Mouse (Mus musculus): ENCODE data around the gene Rbm12. TPM values are rescaled to one million over a fixed set of nuclear protein-coding genes. Genes with fewer than 3 reads are reported as not detected.
A peak's percentile ranks its signal among the peaks of the same experiment; 100 is the strongest.
"Not testable (repeated sequence)": the region's sequence is repeated elsewhere in the genome, so short reads cannot be mapped to it uniquely, and the experiment has no call there.

Gene Rbm12
- total and polyA plus RNA-seq, 2 experiments from 2014 or later, result 19.4 to 31.6 TPM

GRCm38 (mm10) chr2:156143367-156143766 is 31.6 kb upstream of the Rbm12 start:
- Histone ChIP-seq H3K9me3 (ENCODE audit: low read length) (no peaks in the 10 kb centered on the region), H3K4me2 (ENCODE audit: low read depth) (peak overlapping the region; percentile 83), H3K4me3 (ENCODE audit: low read depth, low read length) (peak overlapping the region; percentile 67), H3K4me1 (ENCODE audit: insufficient read depth) (peaks cover 4% of the 10 kb centered on the region; the same call in 1 of the 2 replicates), H3K27ac (ENCODE audit: low read depth, low read length) (peak overlapping the region; percentile 90), H3K27me3 (ENCODE audit: insufficient read depth, low read length) (no peaks in the 10 kb centered on the region), H3K9ac (peak overlapping the region; percentile 83), H3K36me3 (ENCODE audit: insufficient read depth) (peaks cover 27% of the 10 kb centered on the region)
- no peak for ATAC-seq
- TF ChIP-seq CTCF (IDR thresholded peaks at IDR 0.05; ENCODE audit: low read depth), result no peak
- WGBS, result 2% methylated on average over 16 of the region's 16 CpGs
- no peak for DNase-seq

- Histone ChIP-seq H3K27me3 (ENCODE audit: insufficient read depth, low read length) (no peaks in the 10 kb centered on the region), H3K4me3 (ENCODE audit: low read depth, low read length) (peak overlapping the region; percentile 67; the same call in 1 of the 2 replicates), H3K9ac (peak overlapping the region; percentile 83), H3K27ac (ENCODE audit: low read depth, low read length) (no peak overlapping the region), H3K36me3 (ENCODE audit: insufficient read depth) (peaks cover 24% of the 10 kb centered on the region), H3K4me1 (ENCODE audit: insufficient read depth) (peaks cover 4% of the 10 kb centered on the region; the same call in 1 of the 2 replicates), H3K9me3 (ENCODE audit: low read length) (no peaks in the 10 kb centered on the region), H3K4me2 (ENCODE audit: low read depth) (peak overlapping the region; percentile 83)
- no peak for ATAC-seq
- DNase-seq, result no peak
- peak; percentile 25; the same call in 1 of the 2 replicates for TF ChIP-seq CTCF (IDR thresholded peaks at IDR 0.05; ENCODE audit: low read depth)
- 72% methylated on average over 2 of the region's 2 CpGs for WGBS
Measured at GRCm38 (mm10) chr2:156142820-156143219, 31.0 kb upstream of the Rbm12 start.

GRCm38 (mm10) chr2:156135695-156136094 is 23.9 kb upstream of the Rbm12 start:
- ATAC-seq (no peak), DNase-seq (no peak)
- Histone ChIP-seq H3K27me3 (ENCODE audit: insufficient read depth, low read length) (no peaks in the 10 kb centered on the region), H3K36me3 (ENCODE audit: insufficient read depth) (peaks cover 13% of the 10 kb centered on the region; the same call in 1 of the 2 replicates), H3K4me2 (ENCODE audit: low read depth) (no peak overlapping the region), H3K4me3 (ENCODE audit: low read depth, low read length) (no peak overlapping the region), H3K27ac (ENCODE audit: low read depth, low read length) (no peak overlapping the region), H3K9ac (no peak overlapping the region), H3K9me3 (ENCODE audit: low read length) (no peaks in the 10 kb centered on the region), H3K4me1 (ENCODE audit: insufficient read depth) (no peaks in the 10 kb centered on the region)
- peak; percentile 29; the same call in 1 of the 2 replicates for TF ChIP-seq CTCF (IDR thresholded peaks at IDR 0.05; ENCODE audit: low read depth)
- 88% methylated on average over 6 of the region's 6 CpGs for whole genome bisulfite sequencing

- H3K27ac ChIP-seq (ENCODE audit: low read depth, low read length), result no peak overlapping the region
- H3K4me1 ChIP-seq (ENCODE audit: insufficient read depth), result no peaks in the 10 kb centered on the region
- ATAC-seq (no peak), DNase-seq (no peak)
- no peaks in the 10 kb centered on the region for H3K27me3 ChIP-seq (ENCODE audit: insufficient read depth, low read length)
- 92% methylated on average over 5 of the region's 5 CpGs for WGBS
- peaks cover 13% of the 10 kb centered on the region; the same call in 1 of the 2 replicates for H3K36me3 ChIP-seq (ENCODE audit: insufficient read depth)
- H3K4me3 ChIP-seq (ENCODE audit: low read depth, low read length), result no peak overlapping the region
- no peak overlapping the region for H3K9ac ChIP-seq
- H3K9me3 ChIP-seq (ENCODE audit: low read length), result no peaks in the 10 kb centered on the region
- H3K4me2 ChIP-seq (ENCODE audit: low read depth), result no peak overlapping the region
- no peak for TF ChIP-seq CTCF (IDR thresholded peaks at IDR 0.05; ENCODE audit: low read depth)
Measured at GRCm38 (mm10) chr2:156134161-156134560, 22.4 kb upstream of the Rbm12 start.

GRCm38 (mm10) chr2:156126992-156127391 is 15.2 kb upstream of the Rbm12 start, which contains the start of gene Gm28036:
Gene Gm28036 (minus strand): TSS chr2:156127092.
- H3K9me3 ChIP-seq (ENCODE audit: low read length), result no peaks in the 10 kb centered on the region
- 94% methylated on average over 5 of the region's 5 CpGs for WGBS
- H3K4me1 ChIP-seq (ENCODE audit: insufficient read depth), result no peaks in the 10 kb centered on the region
- ATAC-seq, result no peak
- H3K36me3 ChIP-seq (ENCODE audit: insufficient read depth), result peaks cover 41% of the 10 kb centered on the region
- no peak within 1 kb of the TSS for H3K9ac ChIP-seq
- H3K4me3 ChIP-seq (ENCODE audit: low read depth, low read length), result no peak within 1 kb of the TSS
- no peaks in the 10 kb centered on the region for H3K27me3 ChIP-seq (ENCODE audit: insufficient read depth, low read length)
- H3K4me2 ChIP-seq (ENCODE audit: low read depth), result no peak within 1 kb of the TSS
- no peak for DNase-seq
- H3K27ac ChIP-seq (ENCODE audit: low read depth, low read length), result no peak within 1 kb of the TSS
- no peak for TF ChIP-seq CTCF (IDR thresholded peaks at IDR 0.05; ENCODE audit: low read depth)

- TF ChIP-seq CTCF (IDR thresholded peaks at IDR 0.05; ENCODE audit: low read depth), result no peak
- Histone ChIP-seq H3K9ac (no peak overlapping the region), H3K4me2 (ENCODE audit: low read depth) (no peak overlapping the region), H3K4me3 (ENCODE audit: low read depth, low read length) (no peak overlapping the region), H3K9me3 (ENCODE audit: low read length) (no peaks in the 10 kb centered on the region), H3K36me3 (ENCODE audit: insufficient read depth) (peaks cover 36% of the 10 kb centered on the region), H3K27me3 (ENCODE audit: insufficient read depth, low read length) (no peaks in the 10 kb centered on the region), H3K4me1 (ENCODE audit: insufficient read depth) (no peaks in the 10 kb centered on the region), H3K27ac (ENCODE audit: low read depth, low read length) (no peak overlapping the region)
- 93% methylated on average over 5 of the region's 5 CpGs for WGBS
- DNase-seq, result no peak
- ATAC-seq, result no peak
Measured at GRCm38 (mm10) chr2:156123731-156124130, 12.0 kb upstream of the Rbm12 start.

DNA sequence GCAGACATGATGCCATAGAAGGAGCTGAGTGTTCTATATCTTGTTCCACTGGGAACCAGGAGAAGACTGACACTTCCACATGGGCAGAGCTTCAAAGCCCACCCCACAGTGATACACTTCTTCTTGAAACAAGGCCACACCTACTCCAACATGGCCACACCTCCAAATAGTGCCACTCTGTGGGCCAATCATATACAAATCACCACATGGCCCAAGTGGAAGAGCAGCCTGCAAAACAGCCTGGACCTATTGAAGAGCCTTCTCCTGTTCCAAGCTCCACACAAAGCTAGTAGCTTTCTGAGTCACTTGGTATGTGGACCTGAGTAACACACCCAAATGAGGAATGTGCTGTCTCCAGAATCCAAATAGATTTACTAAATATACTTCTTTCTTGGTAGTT is 7.8 kb upstream of the Rbm12 start:
- no peak for ATAC-seq
- DNase-seq, result no peak
- Histone ChIP-seq H3K4me1 (ENCODE audit: insufficient read depth) (no peaks in the 10 kb centered on the region), H3K4me2 (ENCODE audit: low read depth) (no peak overlapping the region), H3K36me3 (ENCODE audit: insufficient read depth) (peaks cover 11% of the 10 kb centered on the region; the same call in 1 of the 2 replicates), H3K4me3 (ENCODE audit: low read depth, low read length) (no peak overlapping the region), H3K27me3 (ENCODE audit: insufficient read depth, low read length) (no peaks in the 10 kb centered on the region), H3K9me3 (ENCODE audit: low read length) (no peaks in the 10 kb centered on the region), H3K9ac (no peak overlapping the region), H3K27ac (ENCODE audit: low read depth, low read length) (no peak overlapping the region)
- no peak for TF ChIP-seq CTCF (IDR thresholded peaks at IDR 0.05; ENCODE audit: low read depth)

DNA sequence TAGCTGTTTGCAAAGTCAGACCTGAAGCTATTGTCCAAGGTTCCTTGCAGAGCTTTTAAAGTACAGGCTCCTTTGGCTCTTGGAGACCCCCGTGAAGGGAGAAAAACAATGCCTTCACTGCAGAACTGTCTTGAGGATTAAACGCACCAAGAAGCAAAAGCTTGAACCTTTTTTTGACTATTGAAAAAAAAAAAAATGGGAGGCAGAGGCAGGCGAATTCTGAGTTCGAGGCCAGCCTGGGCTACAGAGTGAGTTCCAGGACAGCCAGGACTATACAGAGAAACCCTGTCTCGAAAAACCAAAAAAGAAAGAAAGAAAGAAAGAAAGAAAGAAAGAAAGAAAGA is 274 bp upstream of the Rbm12 start:
- DNase-seq; H3K27me3 ChIP-seq (ENCODE audit: insufficient read depth, low read length); H3K36me3 ChIP-seq (ENCODE audit: insufficient read depth); H3K9me3 ChIP-seq (ENCODE audit: low read length); ATAC-seq; H3K4me1 ChIP-seq (ENCODE audit: insufficient read depth): not testable (repeated sequence)
- Histone ChIP-seq H3K27ac (ENCODE audit: low read depth, low read length) (peak overlapping the region; percentile 93; the same call in 1 of the 2 replicates), H3K4me2 (ENCODE audit: low read depth) (peak overlapping the region; percentile 54), H3K9ac (peak overlapping the region; percentile 99), H3K4me3 (ENCODE audit: low read depth, low read length) (peak overlapping the region; percentile 99)
- 20% methylated on average over 5 of the region's 5 CpGs for WGBS

Measured in forebrain, postnatal 0 days (tissue).